Mouse (Mus musculus) embryo, embryonic 10 days (tissue): ENCODE data around the gene Olfr412.

ENCODE experiments used
- DNase-seq: peaks from one replicate; pipeline ENCODE4 v3.0.0-alpha.2; 2015; ENCODE audit warnings: low spot score

Olfr412 gene

GRCm38 (mm10) chr11:74413449-74413972 lies 51.6 kb downstream of the Olfr412 start:
- no peak for DNase-seq

- no peak for DNase-seq
These were observed 52.2 kb downstream of the Olfr412 start for GRCm38 (mm10) chr11:74414112-74414511.

GRCm38 (mm10) chr11:74415736-74416135 lies 53.9 kb downstream of the Olfr412 start:
- DNase-seq, result no peak
